Mouse (Mus musculus) macrophage (primary cell): ENCODE measurements around the gene Slc15a5. TPM values are rescaled to one million over a fixed set of nuclear protein-coding genes. Genes with fewer than 3 reads are reported as not detected.

ENCODE experiments used
- H3K27ac ChIP-seq: fragments of 350-480 bp; formaldehyde crosslinking; 2 replicates; pipeline ENCODE4 v1.9.0; 2021
- H3K36me3 ChIP-seq: fragments of 350-480 bp; formaldehyde crosslinking; 2 replicates; pipeline ENCODE4 v1.9.0; 2021; ENCODE audit errors: inconsistent target
- H3K4me3 ChIP-seq: fragments of 350-480 bp; formaldehyde crosslinking; 2 replicates; pipeline ENCODE4 v1.9.0; 2021; ENCODE audit errors: inconsistent target
- H3K79me2 ChIP-seq: fragments of 350-480 bp; formaldehyde crosslinking; 2 replicates; pipeline ENCODE4 v1.9.0; 2021; ENCODE audit errors: inconsistent target
- WGBS: methylation state at CpG from one replicate; pipeline ENCODE4 v1.1.7; 2026; ENCODE audit warnings: inconsistent platforms; ENCODE audit not compliant: missing documents; 5-methylcytosine and 5-hydroxymethylcytosine counted together
- polyA plus RNA-seq: library from polyadenylated mRNA; stranded (reverse); fragments of 250-400 nt; gene quantifications from 3 replicates; pipeline ENCODE4 v1.2.4, GENCODE M21; 2018; ENCODE audit warnings: inconsistent platforms

Slc15a5 gene
- polyA plus RNA-seq, 1 experiment from 2014 or later: not detected

DNA sequence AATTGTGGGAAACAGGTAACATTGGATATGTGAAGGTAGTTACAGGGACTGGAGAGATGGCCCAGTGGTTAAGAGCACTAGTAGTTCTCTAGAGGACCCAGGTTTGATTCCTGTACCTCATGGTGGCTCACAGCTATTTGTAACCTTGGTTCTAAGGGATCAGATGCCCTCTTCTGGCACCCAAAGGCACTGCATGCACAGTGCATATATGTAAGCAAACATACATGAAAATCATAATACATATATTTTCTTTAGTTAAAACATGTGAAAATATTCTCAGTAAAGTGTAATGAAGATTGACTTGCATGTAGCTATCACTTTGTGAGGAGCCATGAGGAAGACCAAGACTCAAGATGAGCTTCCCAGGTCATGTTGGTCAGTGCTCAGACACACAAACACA is 62.8 kb downstream of the Slc15a5 start:
- Histone ChIP-seq H3K79me2 (no peaks in the 10 kb centered on the region), H3K4me3 (no peak overlapping the region), H3K36me3 (no peaks in the 10 kb centered on the region), H3K27ac (no peak overlapping the region)

DNA sequence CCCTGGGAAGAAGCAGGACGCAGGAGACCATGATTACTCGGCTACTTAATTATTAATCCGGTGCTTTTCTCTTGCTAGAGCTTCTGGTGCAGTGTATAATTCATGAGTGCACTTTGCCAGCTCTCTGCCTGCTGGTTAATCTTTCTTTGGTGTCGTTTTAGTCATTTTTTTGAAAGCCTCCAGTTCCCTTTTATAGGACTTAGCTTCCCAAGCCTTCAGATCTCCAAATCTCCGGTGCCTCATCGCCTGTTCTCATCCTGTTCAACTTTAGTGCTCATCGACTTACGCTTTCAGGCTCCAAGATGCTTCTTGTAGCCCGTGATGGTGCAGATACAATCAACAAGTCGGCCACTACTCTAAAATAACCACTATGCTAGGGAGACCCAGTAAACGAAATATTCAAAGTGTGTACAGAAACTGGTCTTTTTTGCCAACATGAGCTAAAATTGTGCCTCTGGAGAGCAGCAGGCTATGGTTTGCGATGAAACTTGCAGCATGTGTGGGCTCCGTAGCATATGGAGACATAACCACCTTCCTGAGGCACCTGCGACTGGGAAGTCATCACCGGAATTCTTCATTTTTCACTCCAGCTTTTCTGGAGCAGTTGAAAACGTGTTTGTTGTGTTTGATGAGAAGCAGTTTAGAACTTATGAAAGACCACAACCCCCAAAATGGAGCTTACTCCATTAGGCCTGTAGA is 64.6 kb downstream of the Slc15a5 start:
- WGBS: 87% methylated on average over 16 of the region's 16 CpGs
- Histone ChIP-seq H3K36me3 (no peaks in the 10 kb centered on the region), H3K4me3 (no peak overlapping the region), H3K79me2 (no peaks in the 10 kb centered on the region), H3K27ac (no peak overlapping the region)

- H3K79me2 ChIP-seq: no peaks in the 10 kb centered on the region
- 92% methylated on average over 6 of the region's 6 CpGs for WGBS
- no peak overlapping the region for H3K27ac ChIP-seq
- H3K4me3 ChIP-seq: no peak overlapping the region
- no peaks in the 10 kb centered on the region for H3K36me3 ChIP-seq
These were observed 67.8 kb downstream of the Slc15a5 start for GRCm38 (mm10) chr6:138011955-138012354.

GRCm38 (mm10) chr6:138007705-138008104 is 72.0 kb downstream of the Slc15a5 start:
- no peaks in the 10 kb centered on the region for H3K36me3 ChIP-seq
- H3K79me2 ChIP-seq: no peaks in the 10 kb centered on the region
- H3K4me3 ChIP-seq: no peak overlapping the region
- 89% methylated on average over 6 of the region's 6 CpGs for WGBS
- no peak overlapping the region for H3K27ac ChIP-seq

GRCm38 (mm10) chr6:138006525-138007251 is 73.0 kb downstream of the Slc15a5 start:
- no peak overlapping the region for H3K27ac ChIP-seq
- H3K36me3 ChIP-seq: no peaks in the 10 kb centered on the region
- no peak overlapping the region for H3K4me3 ChIP-seq
- 89% methylated on average over 27 of the region's 27 CpGs for WGBS
- H3K79me2 ChIP-seq: no peaks in the 10 kb centered on the region

DNA sequence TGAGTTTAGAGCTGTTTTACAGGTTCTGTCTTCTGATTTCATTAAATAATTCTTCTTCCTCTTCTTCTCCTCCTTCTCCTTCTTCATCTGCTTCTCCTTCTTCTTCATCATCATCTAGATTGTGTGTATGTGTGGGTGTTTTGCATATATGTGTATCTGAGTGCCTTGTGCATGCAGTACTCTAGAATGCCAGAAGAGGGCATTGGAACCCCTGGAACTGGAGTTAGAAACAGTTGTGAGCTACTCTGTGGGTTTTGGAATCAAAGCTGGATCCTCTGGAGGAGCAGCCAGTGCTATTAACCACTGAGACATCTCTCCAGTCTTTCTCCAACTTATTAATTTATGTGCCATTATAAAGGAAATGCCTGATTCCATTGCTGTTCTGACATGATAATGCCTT is 89.9 kb downstream of the Slc15a5 start:
- H3K4me3 ChIP-seq: no peak overlapping the region
- no peak overlapping the region for H3K27ac ChIP-seq
- no peaks in the 10 kb centered on the region for H3K79me2 ChIP-seq
- H3K36me3 ChIP-seq: no peaks in the 10 kb centered on the region

- Histone ChIP-seq H3K4me3 (no peak overlapping the region), H3K79me2 (no peaks in the 10 kb centered on the region), H3K27ac (no peak overlapping the region), H3K36me3 (no peaks in the 10 kb centered on the region)
- 57% methylated on average over 6 of the region's 6 CpGs for WGBS
These were observed 94.5 kb downstream of the Slc15a5 start for GRCm38 (mm10) chr6:137985169-137985568.

DNA sequence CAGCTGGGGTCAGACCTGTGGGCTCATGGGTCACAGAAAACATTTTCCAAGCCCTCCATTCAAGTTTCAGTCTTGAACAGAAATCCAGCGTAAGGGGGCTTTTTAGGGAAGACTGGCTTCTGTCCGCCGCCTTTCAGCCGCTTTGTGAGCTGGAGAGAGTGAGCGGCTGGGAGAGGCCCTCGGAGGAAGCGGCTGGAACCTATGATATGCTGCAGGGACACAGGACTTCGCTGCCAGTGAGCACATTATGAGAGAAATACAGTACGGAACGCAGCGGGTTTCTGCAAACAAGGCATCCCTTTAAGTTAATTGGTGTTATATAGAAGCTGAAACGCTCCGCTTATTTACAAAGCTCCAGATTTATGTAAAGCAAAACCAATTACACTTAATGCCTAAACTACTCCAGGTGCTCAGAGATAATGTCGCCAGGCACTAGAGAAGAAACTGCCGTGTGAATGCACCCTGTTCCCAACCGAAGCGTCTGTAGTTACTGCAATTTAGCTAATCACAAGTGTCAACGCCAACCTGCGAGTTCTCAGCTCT is 97.5 kb downstream of the Slc15a5 start:
- H3K4me3 ChIP-seq: no peak overlapping the region
- WGBS: 81% methylated on average over 19 of the region's 19 CpGs
- H3K36me3 ChIP-seq: no peaks in the 10 kb centered on the region
- no peak overlapping the region for H3K27ac ChIP-seq
- no peaks in the 10 kb centered on the region for H3K79me2 ChIP-seq

DNA sequence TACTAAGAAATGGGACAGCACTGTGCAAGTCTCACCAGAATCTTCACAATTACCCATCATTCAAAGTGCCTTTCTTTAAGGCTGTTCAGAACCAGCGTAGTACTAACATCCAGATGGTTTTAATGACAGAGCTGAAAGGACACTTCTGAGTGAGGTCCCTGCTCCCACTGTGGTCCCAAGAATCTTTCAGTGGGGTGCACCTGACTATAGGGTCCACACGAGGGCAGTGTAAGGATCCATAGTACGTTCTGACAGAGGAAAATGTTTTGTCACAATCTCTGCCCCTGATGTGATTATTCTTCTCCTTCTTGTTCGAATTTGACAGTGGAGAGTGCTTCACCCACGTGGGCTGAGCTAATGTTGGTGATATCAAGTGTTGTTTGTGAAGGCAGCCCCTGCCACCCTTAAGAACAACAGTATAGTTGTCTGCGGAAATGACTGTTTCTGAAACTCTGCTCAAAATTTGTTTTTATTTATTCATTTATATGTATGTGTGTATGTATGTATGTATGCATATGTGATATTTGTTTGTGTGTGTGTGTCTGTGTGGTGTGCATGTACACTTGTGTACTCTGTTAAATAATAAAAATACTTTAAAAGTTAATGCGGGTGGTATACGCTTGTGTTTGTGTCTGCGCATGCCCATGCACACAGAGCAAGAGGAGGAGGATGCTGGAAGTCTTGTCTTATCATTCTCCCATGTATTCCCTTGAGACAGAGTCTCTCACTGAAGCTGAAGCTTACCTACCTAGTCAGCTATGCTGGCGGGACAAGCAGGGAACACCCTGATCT is 98.6 kb downstream of the Slc15a5 start:
- no peaks in the 10 kb centered on the region for H3K79me2 ChIP-seq
- no peak overlapping the region for H3K4me3 ChIP-seq
- 77% methylated on average over 10 of the region's 10 CpGs for WGBS
- no peak overlapping the region for H3K27ac ChIP-seq
- no peaks in the 10 kb centered on the region for H3K36me3 ChIP-seq

GRCm38 (mm10) chr6:137980413-137980812 is 99.3 kb downstream of the Slc15a5 start:
- 72% methylated on average over 8 of the region's 8 CpGs for WGBS
- H3K4me3 ChIP-seq: no peak overlapping the region
- no peaks in the 10 kb centered on the region for H3K36me3 ChIP-seq
- no peaks in the 10 kb centered on the region for H3K79me2 ChIP-seq
- H3K27ac ChIP-seq: no peak overlapping the region

- Histone ChIP-seq H3K27ac (no peak overlapping the region), H3K4me3 (no peak overlapping the region), H3K36me3 (no peaks in the 10 kb centered on the region), H3K79me2 (no peaks in the 10 kb centered on the region)
- WGBS: 88% methylated on average over 12 of the region's 12 CpGs
These were observed 99.9 kb downstream of the Slc15a5 start for GRCm38 (mm10) chr6:137979802-137980201.

GRCm38 (mm10) chr6:137976021-137976420 is 103.7 kb downstream of the Slc15a5 start:
- Histone ChIP-seq H3K4me3 (no peak overlapping the region), H3K79me2 (no peaks in the 10 kb centered on the region)
- WGBS: 92% methylated on average over 3 of the region's 3 CpGs

DNA sequence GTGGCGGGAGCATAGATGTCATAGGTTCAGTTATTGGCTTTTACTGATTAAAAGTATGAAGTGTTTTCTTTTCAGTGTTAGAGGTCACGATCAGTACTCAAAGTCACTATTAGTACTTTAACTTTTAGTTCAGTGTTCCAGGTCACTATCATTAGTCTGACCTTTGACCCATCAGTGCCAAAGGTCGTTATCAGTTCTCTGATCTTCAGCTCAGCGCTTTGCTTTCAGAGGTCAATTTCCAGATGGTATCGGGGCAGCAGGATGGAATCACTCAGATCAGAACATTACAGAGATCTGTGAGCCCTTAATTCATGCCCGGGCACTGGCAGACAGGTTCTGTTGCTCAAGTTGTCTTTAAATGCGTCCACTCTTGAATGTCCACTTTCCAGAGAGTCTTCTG is 116.0 kb downstream of the Slc15a5 start:
- H3K4me3 ChIP-seq: no peak overlapping the region
- no peaks in the 10 kb centered on the region for H3K36me3 ChIP-seq
- H3K27ac ChIP-seq: no peak overlapping the region
- 88% methylated on average over 7 of the region's 7 CpGs for WGBS
- no peaks in the 10 kb centered on the region for H3K79me2 ChIP-seq

More at GRCm38 (mm10) chr6:137976021-137976420, 103.7 kb downstream of the Slc15a5 start:
- Histone ChIP-seq H3K27ac (no peak overlapping the region), H3K36me3 (no peaks in the 10 kb centered on the region)

- no peaks in the 10 kb centered on the region for H3K36me3 ChIP-seq
- WGBS: 58% methylated on average over 4 of the region's 4 CpGs
- H3K79me2 ChIP-seq: no peaks in the 10 kb centered on the region
- no peak overlapping the region for H3K27ac ChIP-seq
- H3K4me3 ChIP-seq: no peak overlapping the region
These were observed 116.9 kb downstream of the Slc15a5 start for GRCm38 (mm10) chr6:137962836-137963235.
